Mouse (Mus musculus) forebrain, embryonic 14.5 days (tissue): ENCODE measurements at regions not wholly inside any gene's neighbourhood (a gene's known extent, or its start where the extent isn't known, plus 50 kb on each side); places are given as distances from the start of the nearest gene placed in this dataset.

Experiments used
- ATAC-seq: fragments of 200-750 bp; cut with Nextera tagmentation; 2 replicates; pipeline ENCODE4 v1.8.0; 2017; ENCODE audit warnings: mild to moderate bottlenecking, moderate library complexity
- DNase-seq: peaks from one replicate; pipeline ENCODE4 v3.0.0-alpha.2; 2015; ENCODE audit warnings: low spot score
- H3K27ac ChIP-seq: fragments of 300-500 bp; sonication (generic); 2 replicates; pipeline ENCODE4 v1.5.1; 2014; ENCODE audit warnings: low read depth, mild to moderate bottlenecking, control low read depth, low read length, moderate library complexity
- H3K27me3 ChIP-seq: fragments of 300-500 bp; sonication (generic); replicated peaks from 2 replicates; pipeline ENCODE4 v1.6.1; 2014; ENCODE audit warnings: low read length, control low read depth, mixed read lengths; ENCODE audit not compliant: control insufficient read depth, insufficient read depth
- H3K36me3 ChIP-seq: fragments of 300-500 bp; sonication (generic); 2 replicates; pipeline ENCODE4 v1.6.1; 2014; ENCODE audit warnings: low read length, control low read depth; ENCODE audit not compliant: control insufficient read depth, insufficient read depth
- H3K4me1 ChIP-seq: fragments of 300-500 bp; sonication (generic); 2 replicates; pipeline ENCODE4 v1.6.1; 2014; ENCODE audit warnings: antibody characterized with exemption, low read length, control low read depth; ENCODE audit not compliant: control insufficient read depth, insufficient read depth
- H3K4me2 ChIP-seq: fragments of 300-500 bp; sonication (generic); 2 replicates; pipeline ENCODE4 v1.6.1; 2014; ENCODE audit warnings: mild to moderate bottlenecking, control low read depth, low read length
- H3K4me3 ChIP-seq: fragments of 300-500 bp; sonication (generic); 2 replicates; pipeline ENCODE4 v1.5.1; 2014; ENCODE audit warnings: low read depth, low read length, control low read depth
- H3K9ac ChIP-seq: fragments of 300-500 bp; sonication (generic); 2 replicates; pipeline ENCODE4 v1.6.1; 2014; ENCODE audit warnings: mild to moderate bottlenecking, low read length, control low read depth, moderate library complexity
- H3K9me3 ChIP-seq: fragments of 300-500 bp; sonication (generic); replicated peaks from 2 replicates; pipeline ENCODE4 v1.6.1; 2016; ENCODE audit warnings: low read length, control low read depth, mixed read lengths; ENCODE audit not compliant: control insufficient read depth
- WGBS: fragments of 180-500 bp; shearing (Covaris S2); extraction: QIAGEN DNeasy Blood & Tissue Kit; methylation state at CpG from one replicate; pipeline ENCODE4 v1.1.7; 2014; 5-methylcytosine and 5-hydroxymethylcytosine counted together

- H3K9me3 ChIP-seq, result no peaks in the 10 kb centered on the region
- no peak overlapping the region for H3K4me3 ChIP-seq
- 86% methylated on average over 5 of the region's 5 CpGs for WGBS
- DNase-seq, result no peak
- no peak overlapping the region for H3K27ac ChIP-seq
- H3K4me1 ChIP-seq, result no peaks in the 10 kb centered on the region
- H3K9ac ChIP-seq, result no peak overlapping the region
- H3K27me3 ChIP-seq, result no peaks in the 10 kb centered on the region
- no peaks in the 10 kb centered on the region for H3K36me3 ChIP-seq
- H3K4me2 ChIP-seq, result no peak overlapping the region
- ATAC-seq, result no peak
These were observed 153.0 kb downstream of the Slc30a10 start for GRCm38 (mm10) chr1:185607611-185608010.

GRCm38 (mm10) chr1:185608440-185608839, 153.8 kb downstream of the Slc30a10 start:
- no peak overlapping the region for H3K27ac ChIP-seq
- WGBS, result 95% methylated on average over 3 of the region's 3 CpGs
- no peaks in the 10 kb centered on the region for H3K27me3 ChIP-seq

GRCm38 (mm10) chr1:185610586-185610985, 155.9 kb downstream of the Slc30a10 start:
- ATAC-seq (no peak), DNase-seq (peak; percentile 6)
- Histone ChIP-seq H3K4me1 (no peaks in the 10 kb centered on the region), H3K9me3 (no peaks in the 10 kb centered on the region), H3K4me2 (no peak overlapping the region), H3K27ac (no peak overlapping the region), H3K4me3 (no peak overlapping the region), H3K36me3 (no peaks in the 10 kb centered on the region), H3K9ac (no peak overlapping the region), H3K27me3 (no peaks in the 10 kb centered on the region)
- WGBS, result 63% methylated on average over 3 of the region's 3 CpGs

More at GRCm38 (mm10) chr1:185608440-185608839, 153.8 kb downstream of the Slc30a10 start:
- no peak overlapping the region for H3K9ac ChIP-seq
- no peaks in the 10 kb centered on the region for H3K4me1 ChIP-seq
- ATAC-seq (no peak), DNase-seq (no peak)
- no peak overlapping the region for H3K4me2 ChIP-seq
- H3K4me3 ChIP-seq, result no peak overlapping the region
- no peaks in the 10 kb centered on the region for H3K9me3 ChIP-seq
- H3K36me3 ChIP-seq, result no peaks in the 10 kb centered on the region

DNA sequence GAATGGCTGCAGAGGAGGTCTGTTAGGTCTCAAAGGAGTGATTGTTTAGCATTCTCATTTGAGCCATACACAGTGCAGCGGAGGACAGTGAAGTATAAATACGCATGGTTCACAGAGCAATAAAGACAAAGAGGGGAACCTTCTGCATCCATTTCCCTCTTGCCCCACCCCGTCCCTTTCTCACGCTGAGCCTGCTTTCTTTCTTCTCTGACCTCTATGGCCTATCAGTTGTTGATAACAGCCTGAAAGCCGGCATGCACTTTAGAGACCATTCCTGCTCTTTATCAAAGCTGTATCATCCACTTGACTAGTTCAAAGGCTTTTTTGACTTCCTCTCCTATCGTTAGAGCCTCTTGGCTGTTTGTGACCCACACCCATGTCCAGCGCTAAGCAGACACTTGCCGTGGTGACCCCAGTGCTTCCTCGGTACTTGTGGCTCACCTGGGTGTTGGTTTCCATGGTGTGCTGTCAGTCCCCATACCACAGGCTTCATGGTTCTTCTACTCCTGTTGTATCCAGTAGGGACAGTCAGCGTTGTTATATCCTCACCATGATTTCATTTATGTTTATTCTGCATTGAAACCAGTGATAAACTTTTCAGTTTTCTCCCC, 161.3 kb downstream of the Slc30a10 start:
- ATAC-seq (no peak), DNase-seq (no peak)
- Histone ChIP-seq H3K9ac (no peak overlapping the region), H3K27ac (no peak overlapping the region), H3K27me3 (no peaks in the 10 kb centered on the region), H3K9me3 (no peaks in the 10 kb centered on the region), H3K4me2 (no peak overlapping the region), H3K4me1 (no peaks in the 10 kb centered on the region), H3K36me3 (no peaks in the 10 kb centered on the region), H3K4me3 (no peak overlapping the region)
- 44% methylated on average over 10 of the region's 10 CpGs for WGBS

- Histone ChIP-seq H3K4me1 (no peaks in the 10 kb centered on the region), H3K9me3 (no peaks in the 10 kb centered on the region), H3K9ac (no peak overlapping the region), H3K36me3 (no peaks in the 10 kb centered on the region), H3K27me3 (no peaks in the 10 kb centered on the region), H3K27ac (no peak overlapping the region), H3K4me2 (no peak overlapping the region), H3K4me3 (no peak overlapping the region)
- WGBS, result 87% methylated on average over 4 of the region's 4 CpGs
- no peak for ATAC-seq
- peak; percentile 22 for DNase-seq
These were observed 163.0 kb downstream of the Slc30a10 start for GRCm38 (mm10) chr1:185617691-185618090.

DNA sequence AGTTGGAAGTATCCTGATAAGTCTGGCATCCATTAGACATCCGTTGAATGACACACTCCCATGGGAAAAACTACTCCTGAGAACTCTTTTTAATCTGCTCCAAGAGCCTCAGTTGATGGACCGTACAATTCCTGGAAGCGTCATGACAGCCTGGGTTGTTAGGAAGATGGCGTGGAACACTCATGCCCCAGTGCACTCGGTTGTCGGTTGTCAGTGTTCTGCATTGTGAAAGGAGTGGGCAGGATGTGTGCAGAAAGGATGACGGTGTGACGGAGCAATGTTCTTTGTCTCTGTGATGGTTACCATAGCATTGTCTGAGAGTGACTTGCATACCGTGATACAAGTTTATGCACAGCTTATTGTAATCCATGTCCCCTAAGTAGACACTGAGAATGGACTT, 164.4 kb downstream of the Slc30a10 start:
- H3K27me3 ChIP-seq, result no peaks in the 10 kb centered on the region
- H3K36me3 ChIP-seq, result no peaks in the 10 kb centered on the region
- H3K4me1 ChIP-seq, result no peaks in the 10 kb centered on the region
- H3K27ac ChIP-seq, result no peak overlapping the region
- H3K4me3 ChIP-seq, result no peak overlapping the region
- H3K9ac ChIP-seq, result no peak overlapping the region
- 88% methylated on average over 9 of the region's 9 CpGs for WGBS
- no peak for DNase-seq
- no peaks in the 10 kb centered on the region for H3K9me3 ChIP-seq
- H3K4me2 ChIP-seq, result no peak overlapping the region
- ATAC-seq, result no peak

- Histone ChIP-seq H3K27ac (no peak overlapping the region), H3K4me3 (no peak overlapping the region), H3K9ac (no peak overlapping the region), H3K4me1 (no peaks in the 10 kb centered on the region), H3K4me2 (no peak overlapping the region), H3K27me3 (no peaks in the 10 kb centered on the region), H3K36me3 (no peaks in the 10 kb centered on the region), H3K9me3 (no peaks in the 10 kb centered on the region)
- WGBS, result 76% methylated on average over 3 of the region's 3 CpGs
- DNase-seq (no peak), ATAC-seq (no peak)
These were observed 173.8 kb downstream of the Slc30a10 start for GRCm38 (mm10) chr1:185628401-185628800.

GRCm38 (mm10) chr1:185629976-185630375, 175.3 kb downstream of the Slc30a10 start:
- 88% methylated on average over 9 of the region's 9 CpGs for WGBS
- ATAC-seq (no peak), DNase-seq (no peak)
- H3K4me1 ChIP-seq, result no peaks in the 10 kb centered on the region
- no peaks in the 10 kb centered on the region for H3K27me3 ChIP-seq
- no peak overlapping the region for H3K9ac ChIP-seq
- no peak overlapping the region for H3K4me2 ChIP-seq
- no peaks in the 10 kb centered on the region for H3K36me3 ChIP-seq
- H3K9me3 ChIP-seq, result no peaks in the 10 kb centered on the region
- H3K27ac ChIP-seq, result no peak overlapping the region
- H3K4me3 ChIP-seq, result no peak overlapping the region

GRCm38 (mm10) chr1:185638631-185639030, 184.0 kb downstream of the Slc30a10 start:
- Histone ChIP-seq H3K4me3 (no peak overlapping the region), H3K4me2 (no peak overlapping the region), H3K9me3 (no peaks in the 10 kb centered on the region), H3K36me3 (no peaks in the 10 kb centered on the region), H3K27ac (no peak overlapping the region), H3K9ac (no peak overlapping the region), H3K27me3 (no peaks in the 10 kb centered on the region), H3K4me1 (no peaks in the 10 kb centered on the region)
- 57% methylated on average over 6 of the region's 6 CpGs for WGBS
- DNase-seq, result peak; percentile 34
- no peak for ATAC-seq
